Comparison of ENCODE assay signal across 24 mouse cellular contexts in the genomic region with DNA sequence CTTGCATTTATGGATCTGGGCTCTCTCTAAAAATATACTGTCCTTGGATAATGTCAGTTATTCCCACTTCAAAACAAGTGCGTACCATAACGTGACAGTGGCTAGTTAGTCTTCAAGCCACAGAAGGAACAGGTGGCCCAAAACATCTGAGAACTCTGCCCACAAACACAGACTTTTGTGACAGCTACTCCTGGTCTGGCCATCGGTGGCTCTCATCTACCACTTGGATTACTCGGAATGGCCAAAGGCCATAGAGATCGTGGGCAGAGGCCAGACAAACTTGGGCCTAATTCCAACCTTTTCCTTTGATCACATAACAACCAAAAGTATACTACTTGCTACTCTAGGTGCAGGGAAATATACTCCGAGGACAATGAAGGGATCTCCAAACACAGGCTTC. TPM values are rescaled to one million over a fixed set of nuclear protein-coding genes. Genes with fewer than 3 reads are reported as not detected.
"Had no signal": no experiment of that assay in that cellular context is flagged by ENCODE, and none has a peak within 500 bp of the region (broad histone marks: within the 10 kb centered on the region; RNA-seq: fewer than 3 reads in every experiment).

No protein-coding gene starts in this region.

- H3K27ac ChIP-seq: kidney, embryonic 15.5 days; limb, embryonic 13.5 days; liver, embryonic 14.5 days; lung, embryonic 15.5 days; macrophage; midbrain, embryonic 12.5 days; midbrain, embryonic 15.5 days; neural tube, embryonic 13.5 days; stomach, embryonic 15.5 days had no signal

- H3K9ac ChIP-seq: kidney, embryonic 15.5 days; limb, embryonic 13.5 days; liver, embryonic 14.5 days; lung, embryonic 15.5 days; midbrain, embryonic 12.5 days; midbrain, embryonic 15.5 days; neural tube, embryonic 13.5 days; stomach, embryonic 15.5 days had no signal

- H3K4me1 ChIP-seq: kidney, embryonic 15.5 days; limb, embryonic 13.5 days; lung, embryonic 15.5 days; midbrain, embryonic 12.5 days; midbrain, embryonic 15.5 days; neural tube, embryonic 13.5 days; stomach, embryonic 15.5 days had no signal

- H3K4me3 ChIP-seq: kidney, embryonic 15.5 days; limb, embryonic 13.5 days; lung, embryonic 15.5 days; midbrain, embryonic 12.5 days; midbrain, embryonic 15.5 days; neural tube, embryonic 13.5 days; stomach, embryonic 15.5 days had no signal

- H3K27me3 ChIP-seq: kidney, embryonic 15.5 days; limb, embryonic 13.5 days; lung, embryonic 15.5 days; midbrain, embryonic 12.5 days; midbrain, embryonic 15.5 days; neural tube, embryonic 13.5 days; stomach, embryonic 15.5 days had no signal

- DNase-seq: kidney, adult 11 months; kidney, adult 8-10 months; kidney, postnatal 14 days; left cerebral cortex, postnatal 4 days; lung, postnatal 14 days; retina, postnatal 1 day; right cerebral cortex, postnatal 25 days; thymus, adult 2 months; thymus, postnatal 14 days; thymus, postnatal 4 days had no signal

- H3K4me2 ChIP-seq: kidney, embryonic 15.5 days; limb, embryonic 13.5 days; liver, embryonic 11.5 days; lung, embryonic 15.5 days; midbrain, embryonic 12.5 days; midbrain, embryonic 15.5 days; neural tube, embryonic 13.5 days; stomach, embryonic 15.5 days had no signal

- H3K9me3 ChIP-seq: kidney, embryonic 15.5 days; lung, embryonic 15.5 days; midbrain, embryonic 12.5 days; midbrain, embryonic 15.5 days; stomach, embryonic 15.5 days had no signal

RNA-seq across cellular contexts. Expression of gene Trpm8, which starts 9.4 kb away (rescaled TPM):
- total RNA-seq: megakaryocyte, adult 5-6 weeks; neutrophil, adult 5-6 weeks had no signal
- polyA plus RNA-seq: kidney, embryonic 15.5 days; limb, embryonic 13.5 days; liver, embryonic 11.5 days; liver, embryonic 14.5 days; macrophage; midbrain, embryonic 12.5 days; stomach, embryonic 15.5 days had no signal

RNA-seq across cellular contexts. Expression of gene Ugt1a1, which starts 56.3 kb away (rescaled TPM):
- total RNA-seq: layer of hippocampus, adult 18-20 months; layer of hippocampus, postnatal 14 days had no signal
- polyA plus RNA-seq: liver, embryonic 11.5 days; macrophage; midbrain, embryonic 12.5 days; midbrain, embryonic 15.5 days; neural tube, embryonic 13.5 days had no signal
